Mouse (Mus musculus) adrenal gland, postnatal 14 days (tissue): ENCODE data around the gene Zfp54. TPM values are rescaled to one million over a fixed set of nuclear protein-coding genes. Genes with fewer than 3 reads are reported as not detected.

Experiments used
- total RNA-seq: library from RNA; stranded (reverse); gene quantifications from 2 replicates; pipeline ENCODE4 v1.2.3, GENCODE M21; 2021

Zfp54 gene
- total RNA-seq, 1 experiment from 2014 or later, result 3.3 TPM

Other genes starting within 250 kb of the Zfp54 start
- gene Vmn1r234, start 197.1 kb upstream of the Zfp54 start, total RNA-seq, result not detected in 2 replicates
- gene Vmn1r235, start 166.8 kb upstream of the Zfp54 start, total RNA-seq, result not detected in 2 replicates
- not detected in 2 replicates for gene Vmn1r236, start 140.3 kb upstream of the Zfp54 start, total RNA-seq
- not detected in 2 replicates for gene Vmn1r237, start 111.4 kb upstream of the Zfp54 start, total RNA-seq
- 3.1 and 4.1 TPM in 2 replicates for gene Zfp677, start 39.5 kb upstream of the Zfp54 start, total RNA-seq
- gene Zfp51, start 27.1 kb downstream of the Zfp54 start, total RNA-seq, result 7.1 and 8.5 TPM in 2 replicates
- gene Zfp53, start 65.8 kb downstream of the Zfp54 start, total RNA-seq, result 4.8 and 5.6 TPM in 2 replicates
- 30.6 and 31.5 TPM in 2 replicates for gene Zfp52, start 112.3 kb downstream of the Zfp54 start, total RNA-seq
- gene Zfp948, start 143.8 kb downstream of the Zfp54 start, total RNA-seq, result 10.2 and 12.9 TPM in 2 replicates
- 5.4 and 5.8 TPM in 2 replicates for gene Zfp983, start 227.4 kb downstream of the Zfp54 start, total RNA-seq